Mouse (Mus musculus): Measurements from ENCODE around the gene Mboat2.

- TF ChIP-seq EP300 (IDR thresholded peaks at IDR 0.05; ENCODE audit: low read depth) = no peak
- TF ChIP-seq CTCF (IDR thresholded peaks at IDR 0.05; ENCODE audit: low read depth) = no peak
Observed at GRCm38 (mm10) chr12:24912876-24913275, 82.2 kb downstream of the Mboat2 start.

All from heart, postnatal 0 days (tissue).